Mouse (Mus musculus) olfactory bulb, adult 2 months (tissue): ENCODE measurements around the gene Nfib.

ENCODE experiments used
- CTCF ChIP-seq: fragments of 200-500 bp; IDR thresholded peaks from 2 replicates; pipeline ENCODE4 v1.5.1; 2012; ENCODE audit warnings: low read depth, mild to moderate bottlenecking, low read length, moderate library complexity; ENCODE audit not compliant: insufficient read depth
- POLR2A ChIP-seq: fragments of 200-500 bp; IDR thresholded peaks from 2 replicates; pipeline ENCODE4 v1.6.1; 2012; ENCODE audit warnings: mild to moderate bottlenecking, low read depth, low read length, moderate library complexity; ENCODE audit not compliant: insufficient read depth

GRCm38 (mm10) chr4:82303362-82303900, 402.1 kb downstream of the Nfib start:
- TF ChIP-seq CTCF (no peak), POLR2A (no peak)
